Mouse (Mus musculus) embryonic facial prominence, embryonic 11.5 days (tissue): ENCODE results near the gene Cmya5. TPM values are rescaled to one million over a fixed set of nuclear protein-coding genes. Genes with fewer than 3 reads are reported as not detected.

Experiments
- ATAC-seq: fragments of 200-750 bp; cut with Nextera tagmentation; replicated peaks from 2 replicates; pipeline ENCODE4 v1.8.0; 2017; ENCODE audit warnings: low read depth; ENCODE audit not compliant: insufficient number of reproducible peaks, low FRiP score, low TSS enrichment
- DNase-seq: peaks from one replicate; pipeline ENCODE4 v3.0.0-alpha.2; 2015; ENCODE audit warnings: low spot score
- H3K27ac ChIP-seq: fragments of 300-500 bp; sonication (generic); replicated peaks from 2 replicates; pipeline ENCODE4 v1.5.1; 2014; ENCODE audit warnings: mild to moderate bottlenecking, low read depth, low read length, control low read depth
- H3K27me3 ChIP-seq: fragments of 300-500 bp; sonication (generic); 2 replicates; pipeline ENCODE4 v1.6.1; 2014; ENCODE audit warnings: mild to moderate bottlenecking, low read length, moderate library complexity, mixed read lengths; ENCODE audit not compliant: control insufficient read depth, insufficient read depth
- H3K36me3 ChIP-seq: fragments of 300-500 bp; sonication (generic); replicated peaks from 2 replicates; pipeline ENCODE4 v1.6.1; 2014; ENCODE audit warnings: low read depth, mild to moderate bottlenecking, low read length, moderate library complexity, mixed read lengths; ENCODE audit not compliant: control insufficient read depth, insufficient read depth
- H3K4me1 ChIP-seq: fragments of 300-500 bp; sonication (generic); 2 replicates; pipeline ENCODE4 v1.6.1; 2014; ENCODE audit warnings: low read length, mixed read lengths; ENCODE audit not compliant: control insufficient read depth, insufficient read depth
- H3K4me2 ChIP-seq: fragments of 300-500 bp; sonication (generic); 2 replicates; pipeline ENCODE4 v1.6.1; 2014; ENCODE audit warnings: low read depth, mild to moderate bottlenecking, control low read depth, low read length, moderate library complexity
- H3K4me3 ChIP-seq: fragments of 300-500 bp; sonication (generic); 2 replicates; pipeline ENCODE4 v1.5.1; 2014; ENCODE audit warnings: low read depth, low read length, control low read depth
- H3K9ac ChIP-seq: fragments of 300-500 bp; sonication (generic); replicated peaks from 2 replicates; pipeline ENCODE4 v1.6.1; 2014; ENCODE audit warnings: mild to moderate bottlenecking, control low read depth, low read length
- H3K9me3 ChIP-seq: fragments of 300-500 bp; sonication (generic); replicated peaks from 2 replicates; pipeline ENCODE4 v1.6.1; 2016; ENCODE audit warnings: mild to moderate bottlenecking, low read length, inconsistent platforms, mixed read lengths; ENCODE audit not compliant: control insufficient read depth
- WGBS: fragments of 180-500 bp; shearing (Covaris S2); extraction: QIAGEN DNeasy Blood & Tissue Kit; methylation state at CpG from one replicate; pipeline ENCODE4 v1.1.7; 2014; 5-methylcytosine and 5-hydroxymethylcytosine counted together
- polyA plus RNA-seq: library from polyadenylated mRNA; unstranded; fragments of >200 nt; fragmentation: Nextera tagmentation; extraction: Ambion mirVana; gene quantifications from 2 replicates; pipeline ENCODE4 v1.2.1, GENCODE M21; 2014

Cmya5 gene
- polyA plus RNA-seq, 1 experiment from 2014 or later = 0.13 TPM

GRCm38 (mm10) chr13:93022158-93022557, 122.4 kb downstream of the Cmya5 start:
- Histone ChIP-seq H3K9me3 (no peaks in the 10 kb centered on the region), H3K4me1 (no peaks in the 10 kb centered on the region), H3K27me3 (no peaks in the 10 kb centered on the region), H3K4me3 (no peak overlapping the region), H3K27ac (no peak overlapping the region), H3K9ac (no peak overlapping the region), H3K4me2 (no peak overlapping the region), H3K36me3 (no peaks in the 10 kb centered on the region)
- no peak for DNase-seq
- ATAC-seq = no peak
- 10% methylated on average over 1 of the region's 1 CpGs for WGBS

- DNase-seq (no peak), ATAC-seq (no peak)
- Histone ChIP-seq H3K9me3 (no peaks in the 10 kb centered on the region), H3K36me3 (no peaks in the 10 kb centered on the region), H3K9ac (no peak overlapping the region), H3K4me3 (no peak overlapping the region), H3K4me1 (no peaks in the 10 kb centered on the region), H3K27me3 (no peaks in the 10 kb centered on the region), H3K27ac (no peak overlapping the region), H3K4me2 (no peak overlapping the region)
- 77% methylated on average over 8 of the region's 8 CpGs for WGBS
Measured at GRCm38 (mm10) chr13:93012952-93013351, 131.6 kb downstream of the Cmya5 start.

- 87% methylated on average over 4 of the region's 4 CpGs for whole genome bisulfite sequencing
Measured at GRCm38 (mm10) chr13:93011315-93011714, 133.2 kb downstream of the Cmya5 start.

GRCm38 (mm10) chr13:93010524-93010923, 134.0 kb downstream of the Cmya5 start:
- Histone ChIP-seq H3K27me3 (no peaks in the 10 kb centered on the region), H3K9me3 (no peaks in the 10 kb centered on the region), H3K4me1 (no peaks in the 10 kb centered on the region), H3K4me2 (no peak overlapping the region), H3K4me3 (no peak overlapping the region), H3K9ac (no peak overlapping the region), H3K36me3 (no peaks in the 10 kb centered on the region), H3K27ac (no peak overlapping the region)
- DNase-seq (no peak), ATAC-seq (no peak)
- WGBS = 84% methylated on average over 7 of the region's 7 CpGs

More at GRCm38 (mm10) chr13:93011315-93011714, 133.2 kb downstream of the Cmya5 start:
- no peak overlapping the region for H3K4me2 ChIP-seq
- H3K4me3 ChIP-seq = no peak overlapping the region
- H3K9ac ChIP-seq = no peak overlapping the region
- DNase-seq (no peak), ATAC-seq (no peak)
- no peaks in the 10 kb centered on the region for H3K4me1 ChIP-seq
- no peaks in the 10 kb centered on the region for H3K27me3 ChIP-seq
- H3K36me3 ChIP-seq = no peaks in the 10 kb centered on the region
- H3K9me3 ChIP-seq = no peaks in the 10 kb centered on the region
- no peak overlapping the region for H3K27ac ChIP-seq

- 81% methylated on average over 4 of the region's 4 CpGs for WGBS
- DNase-seq (no peak), ATAC-seq (no peak)
- Histone ChIP-seq H3K4me3 (no peak overlapping the region), H3K27me3 (no peaks in the 10 kb centered on the region), H3K9me3 (no peaks in the 10 kb centered on the region), H3K27ac (no peak overlapping the region), H3K9ac (no peak overlapping the region), H3K4me1 (no peaks in the 10 kb centered on the region), H3K4me2 (no peak overlapping the region), H3K36me3 (no peaks in the 10 kb centered on the region)
Measured at GRCm38 (mm10) chr13:93007078-93007477, 137.4 kb downstream of the Cmya5 start.

- DNase-seq (no peak), ATAC-seq (no peak)
- 92% methylated on average over 4 of the region's 4 CpGs for WGBS
- Histone ChIP-seq H3K4me1 (no peaks in the 10 kb centered on the region), H3K4me2 (no peak overlapping the region), H3K27ac (no peak overlapping the region), H3K9ac (no peak overlapping the region), H3K4me3 (no peak overlapping the region), H3K36me3 (no peaks in the 10 kb centered on the region), H3K9me3 (no peaks in the 10 kb centered on the region), H3K27me3 (no peaks in the 10 kb centered on the region)
Measured at GRCm38 (mm10) chr13:93006347-93006746, 138.2 kb downstream of the Cmya5 start.

GRCm38 (mm10) chr13:93004003-93004402, 140.5 kb downstream of the Cmya5 start:
- DNase-seq (no peak), ATAC-seq (no peak)
- Histone ChIP-seq H3K9ac (no peak overlapping the region), H3K9me3 (no peaks in the 10 kb centered on the region), H3K27me3 (no peaks in the 10 kb centered on the region), H3K4me2 (no peak overlapping the region), H3K4me1 (no peaks in the 10 kb centered on the region), H3K4me3 (no peak overlapping the region), H3K36me3 (no peaks in the 10 kb centered on the region), H3K27ac (no peak overlapping the region)
- 84% methylated on average over 6 of the region's 6 CpGs for WGBS

GRCm38 (mm10) chr13:93002456-93002855, 142.1 kb downstream of the Cmya5 start:
- no peak overlapping the region for H3K4me3 ChIP-seq
- 69% methylated on average over 2 of the region's 2 CpGs for WGBS
- no peak overlapping the region for H3K4me2 ChIP-seq
- DNase-seq (no peak), ATAC-seq (no peak)
- no peak overlapping the region for H3K27ac ChIP-seq
- no peaks in the 10 kb centered on the region for H3K4me1 ChIP-seq
- no peaks in the 10 kb centered on the region for H3K9me3 ChIP-seq
- no peaks in the 10 kb centered on the region for H3K36me3 ChIP-seq
- no peak overlapping the region for H3K9ac ChIP-seq
- H3K27me3 ChIP-seq = no peaks in the 10 kb centered on the region
